Mouse (Mus musculus): ENCODE results near the gene Sema6d. TPM values are rescaled to one million over a fixed set of nuclear protein-coding genes. Genes with fewer than 3 reads are reported as not detected.

The Sema6d gene
- total RNA-seq, 4 experiments from 2014 or later, result 53.5 to 59.6 (median 57.7) TPM

GRCm38 (mm10) chr2:124610586-124611105 lies 520.9 kb downstream of the Sema6d start:
- no peak for DNase-seq (ENCODE audit: low spot score in 2 of 2)

- no peak for DNase-seq (ENCODE audit: low spot score in 2 of 2)
Observed at GRCm38 (mm10) chr2:124611226-124611625, 521.5 kb downstream of the Sema6d start.

GRCm38 (mm10) chr2:124612276-124612675 lies 522.5 kb downstream of the Sema6d start:
- no peak for DNase-seq (ENCODE audit: low spot score in 2 of 2)

- DNase-seq (ENCODE audit: low spot score in 2 of 2), result no peak
Observed at GRCm38 (mm10) chr2:124612727-124613510, 523.1 kb downstream of the Sema6d start.

GRCm38 (mm10) chr2:124613671-124614210 lies 524.0 kb downstream of the Sema6d start:
- DNase-seq (ENCODE audit: low spot score in 2 of 2), result no peak

- no peak for DNase-seq (ENCODE audit: low spot score in 2 of 2)
Observed at GRCm38 (mm10) chr2:124616746-124617145, 527.0 kb downstream of the Sema6d start.

GRCm38 (mm10) chr2:124617440-124617839 lies 527.7 kb downstream of the Sema6d start:
- no peak for DNase-seq (ENCODE audit: low spot score in 2 of 2)

- DNase-seq (ENCODE audit: low spot score in 2 of 2), result no peak
Observed at GRCm38 (mm10) chr2:124618091-124618490, 528.3 kb downstream of the Sema6d start.

- no peak for DNase-seq (ENCODE audit: low spot score in 2 of 2)
Observed at GRCm38 (mm10) chr2:124618526-124619219, 528.9 kb downstream of the Sema6d start.

GRCm38 (mm10) chr2:124620470-124620869 lies 530.7 kb downstream of the Sema6d start:
- no peak for DNase-seq (ENCODE audit: low spot score in 2 of 2)

- DNase-seq (ENCODE audit: low spot score in 2 of 2), result no peak
Observed at GRCm38 (mm10) chr2:124621972-124622621, 532.3 kb downstream of the Sema6d start.

- no peak for DNase-seq (ENCODE audit: low spot score in 2 of 2)
Observed at GRCm38 (mm10) chr2:124624247-124624929, 534.6 kb downstream of the Sema6d start.

- no peak for DNase-seq (ENCODE audit: low spot score in 2 of 2)
Observed at GRCm38 (mm10) chr2:124626425-124626824, 536.7 kb downstream of the Sema6d start.

- DNase-seq (ENCODE audit: low spot score in 2 of 2), result no peak
Observed at GRCm38 (mm10) chr2:124627664-124628063, 537.9 kb downstream of the Sema6d start.

GRCm38 (mm10) chr2:124628701-124629100 lies 538.9 kb downstream of the Sema6d start:
- DNase-seq (ENCODE audit: low spot score in 2 of 2), result no peak

GRCm38 (mm10) chr2:124634400-124634998 lies 544.7 kb downstream of the Sema6d start:
- no peak for DNase-seq (ENCODE audit: low spot score in 2 of 2)

- DNase-seq (ENCODE audit: low spot score in 2 of 2), result no peak
Observed at GRCm38 (mm10) chr2:124635271-124635865, 545.6 kb downstream of the Sema6d start.

GRCm38 (mm10) chr2:124637080-124637479 lies 547.3 kb downstream of the Sema6d start:
- DNase-seq (ENCODE audit: low spot score in 2 of 2), result no peak

GRCm38 (mm10) chr2:124639221-124639963 lies 549.6 kb downstream of the Sema6d start:
- no peak for DNase-seq (ENCODE audit: low spot score in 2 of 2)
